Mouse (Mus musculus) adrenal gland (tissue): Measurements from ENCODE around the gene Cox8b.
"Not testable (repeated sequence)": the region's sequence is repeated elsewhere in the genome, so short reads cannot be mapped to it uniquely, and the experiment has no call there.

ENCODE experiments used
- intact Hi-C: fragments of 180-260 bp; cut with DNase I; formaldehyde crosslinking; loops from one replicate; pipeline ENCODE4 v1.15.1; 2025

Gene Cox8b

DNA sequence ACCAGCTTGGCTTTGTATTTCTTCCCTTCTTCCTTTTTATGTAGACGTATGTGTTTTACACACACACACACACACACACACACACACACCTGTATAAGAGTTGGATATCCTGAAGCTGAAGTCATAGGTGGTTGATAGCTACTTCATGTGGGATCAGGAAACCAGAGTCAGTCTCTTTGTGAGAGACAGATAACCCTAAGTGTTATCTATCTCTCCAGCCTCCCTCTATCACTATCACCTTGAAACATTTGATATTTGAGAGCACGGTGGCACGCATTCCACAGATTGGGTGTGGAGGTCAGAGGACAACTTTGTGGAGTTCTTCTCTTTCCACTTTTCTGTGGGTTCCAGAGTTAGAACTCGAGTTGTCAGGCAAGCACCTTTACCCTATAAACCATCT is 19.7 kb upstream of the Cox8b start:
- intact Hi-C loops: no loop called here

DNA sequence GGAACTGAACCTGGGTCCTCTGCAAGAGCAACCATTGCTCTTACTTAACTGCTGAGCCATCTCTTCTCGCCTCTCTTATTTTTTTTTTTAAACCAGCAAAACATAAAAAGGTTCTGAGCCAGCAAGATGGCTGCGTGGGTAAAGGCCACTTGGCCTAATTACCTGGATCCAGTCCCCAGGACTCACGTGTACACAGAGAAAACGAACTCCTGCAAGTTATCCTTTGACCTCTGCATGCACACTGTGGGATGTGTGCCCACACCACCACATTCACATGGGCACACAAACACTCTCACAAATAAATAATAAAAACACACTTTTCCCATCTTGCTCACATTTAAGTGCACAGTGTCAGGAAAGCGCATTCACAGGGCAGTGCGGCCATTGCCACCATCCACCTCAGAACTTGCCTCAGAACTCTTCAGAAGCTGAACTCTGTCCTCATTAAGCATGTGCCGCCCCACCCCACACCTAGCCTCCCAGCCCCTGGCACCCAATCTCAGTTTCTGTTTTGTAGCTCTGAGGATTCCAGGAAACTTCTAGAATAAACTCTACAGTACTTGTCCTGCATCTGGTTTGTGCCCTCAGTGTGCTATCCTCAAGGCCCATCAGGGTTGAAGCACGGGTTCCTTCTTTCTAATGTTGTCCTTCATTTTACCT is 13.9 kb upstream of the Cox8b start:
- intact Hi-C loops: no loop called here

DNA sequence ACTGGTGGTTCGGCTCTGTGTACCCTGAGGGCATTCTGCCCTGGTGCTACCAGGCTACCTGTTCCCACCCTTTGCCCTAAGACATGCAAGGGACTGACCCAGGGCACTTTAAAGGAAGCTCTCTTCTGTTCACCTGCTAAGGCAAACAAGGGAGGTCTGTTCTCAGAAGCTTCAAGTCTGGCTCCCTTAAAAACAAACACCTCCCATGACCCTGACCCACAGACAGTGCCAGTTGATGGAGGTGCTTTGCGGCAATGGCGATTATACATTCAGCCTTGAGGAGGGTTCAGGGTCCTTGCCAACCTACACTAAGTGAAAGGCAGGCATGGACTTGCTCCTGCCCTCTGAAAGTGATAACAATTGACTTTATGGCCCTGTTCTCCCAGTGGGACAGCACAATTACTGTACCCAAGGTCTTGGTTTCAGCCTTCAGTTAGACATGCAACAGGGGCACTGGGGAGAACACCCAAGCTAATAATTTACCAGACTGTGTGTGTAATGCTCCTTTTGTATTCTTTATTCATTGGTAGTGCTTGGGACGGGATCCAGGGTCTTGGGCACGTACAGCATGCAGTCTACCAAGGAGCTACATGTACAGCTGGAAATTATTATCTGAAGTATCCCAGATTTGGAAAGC is 12.7 kb upstream of the Cox8b start:
- intact Hi-C loops: no loop called here

DNA sequence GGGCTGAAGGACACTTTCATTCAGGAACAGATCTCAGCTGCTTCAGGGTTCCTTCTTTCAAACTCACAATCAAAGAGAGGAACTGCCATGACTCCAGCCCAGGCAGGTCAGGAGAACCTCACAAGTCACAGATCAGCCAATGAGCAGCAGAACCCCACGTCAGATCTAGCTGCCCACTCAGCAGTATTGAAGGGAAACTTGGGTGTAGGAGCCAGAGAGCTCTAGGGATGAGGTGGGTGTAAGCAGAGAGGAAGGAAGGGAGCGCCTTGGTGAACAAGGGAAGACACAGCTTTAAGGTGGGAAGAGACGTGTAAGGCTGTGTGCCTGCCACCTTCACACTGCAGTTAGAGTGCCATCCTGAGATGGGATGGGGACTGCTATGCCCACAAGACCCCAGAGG is 12.0 kb upstream of the Cox8b start:
- intact Hi-C loops: no loop called here

DNA sequence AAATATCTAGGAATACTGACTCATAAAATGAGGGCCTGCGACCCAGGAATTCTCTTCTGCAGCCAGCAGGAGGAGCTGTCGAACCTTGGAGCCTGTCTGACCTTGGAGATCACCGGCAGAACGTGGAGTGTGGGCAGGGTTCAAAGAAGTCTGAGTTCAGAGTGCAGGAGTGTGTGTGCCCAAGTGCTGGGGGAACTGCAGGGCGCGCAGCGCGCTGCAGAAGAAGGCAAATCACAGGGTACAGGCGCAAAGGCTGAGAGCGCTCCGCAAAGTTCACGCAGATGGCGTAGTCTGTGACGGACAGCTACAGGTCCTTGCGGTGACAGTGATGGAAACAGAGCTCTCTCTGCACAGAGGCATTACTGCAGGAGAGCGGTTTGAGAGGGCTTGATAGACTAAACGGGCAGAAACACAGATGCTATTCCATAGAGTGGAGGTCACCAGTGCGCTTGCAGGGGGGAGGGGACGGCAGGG is 8.4 kb upstream of the Cox8b start:
- intact Hi-C loops: loop anchor here (1.0 to 5.0 kb wide), 4 partner anchors 34 to 164 kb away; partner anchors contain the start of gene Pgghg

DNA sequence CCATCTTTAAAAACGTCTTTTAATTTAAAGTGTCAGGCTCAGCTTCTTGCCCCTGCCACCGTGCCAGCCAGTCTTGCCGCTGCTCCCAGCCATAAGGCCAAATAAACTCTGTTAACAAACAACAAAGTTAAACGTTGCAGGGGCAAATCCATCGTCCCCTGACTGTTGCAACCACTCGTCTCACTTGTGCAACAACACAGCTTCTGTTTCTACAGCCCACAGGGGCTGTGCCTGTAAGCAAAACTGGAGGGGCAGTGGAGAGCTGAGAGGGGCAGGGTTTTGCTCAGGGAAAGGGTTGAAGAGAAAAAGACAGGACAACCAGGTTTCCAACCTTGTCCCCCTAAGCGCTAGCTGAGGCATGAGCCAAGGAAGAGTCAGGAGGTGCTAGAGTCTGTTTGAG is 7.9 kb upstream of the Cox8b start:
- intact Hi-C loops: loop anchor here (5.0 kb wide), 3 partner anchors 34 to 164 kb away; partner anchors contain the start of gene Pgghg

DNA sequence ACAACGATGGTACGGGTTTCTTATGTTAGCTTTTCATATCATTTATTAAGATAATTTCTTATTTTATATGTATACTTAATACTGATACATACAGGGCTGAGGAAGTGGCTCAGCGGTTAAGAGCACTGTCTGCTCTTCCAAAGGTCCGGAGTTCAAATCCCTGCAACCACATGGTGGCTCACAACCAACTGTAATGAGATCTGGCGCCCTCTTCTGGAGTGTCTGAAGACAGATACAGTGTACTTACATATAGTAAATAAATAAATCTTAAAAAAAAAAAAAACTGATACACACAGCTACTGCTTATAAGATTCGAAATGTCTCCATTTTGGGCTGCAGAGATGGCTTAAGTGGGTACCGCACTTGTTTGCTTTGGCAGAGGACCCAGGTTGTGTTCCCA is 7.5 kb upstream of the Cox8b start:
- intact Hi-C loops: loop anchor here (5.0 kb wide), 3 partner anchors 35 to 165 kb away; partner anchors contain the start of gene Pgghg

DNA sequence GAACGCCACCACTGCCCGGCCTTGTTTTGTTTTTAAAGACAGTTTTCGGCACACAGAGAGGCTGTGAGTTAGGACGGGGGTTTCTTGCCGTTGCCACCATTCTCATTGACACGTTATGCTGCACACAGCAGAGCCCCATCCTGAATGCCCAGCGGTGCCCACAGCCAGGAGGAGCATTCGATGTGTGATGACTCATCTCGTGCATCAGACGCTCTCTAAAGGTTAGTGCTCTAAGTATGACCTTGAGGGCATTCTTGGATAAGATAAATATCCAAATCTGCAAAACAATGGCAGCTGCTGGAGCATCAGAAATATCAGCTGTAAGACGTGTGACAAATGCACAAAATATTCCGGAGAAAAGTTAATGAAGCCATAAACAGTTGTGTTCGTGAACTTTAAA is 6.9 kb upstream of the Cox8b start:
- intact Hi-C loops: loop anchor here (5.0 kb wide), 3 partner anchors 35 to 165 kb away; partner anchors contain the start of gene Pgghg

DNA sequence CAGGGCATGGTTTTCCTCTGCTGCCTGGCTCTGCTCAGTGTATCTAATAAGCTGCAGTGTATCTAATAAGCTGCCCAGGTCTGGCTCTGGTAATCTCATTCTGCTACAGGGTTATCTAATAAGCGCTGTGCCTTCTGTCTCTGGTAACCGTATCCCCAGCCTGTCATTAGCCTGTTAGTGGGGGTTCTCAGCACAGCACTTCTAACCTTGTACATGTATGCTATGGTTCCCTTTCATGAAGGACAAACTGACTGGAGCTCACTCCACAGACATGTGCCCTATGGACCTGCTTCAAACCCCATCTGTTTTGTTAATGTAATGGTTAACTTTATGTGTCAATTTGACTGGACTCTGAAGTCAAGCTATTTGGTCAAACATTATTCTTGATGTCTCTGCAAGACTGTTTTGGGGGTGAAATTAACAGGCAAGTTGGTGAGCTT is 5.4 kb upstream of the Cox8b start:
- intact Hi-C loops: loop anchor here (5.0 kb wide), 3 partner anchors 37 to 167 kb away; partner anchors contain the start of gene Pgghg

DNA sequence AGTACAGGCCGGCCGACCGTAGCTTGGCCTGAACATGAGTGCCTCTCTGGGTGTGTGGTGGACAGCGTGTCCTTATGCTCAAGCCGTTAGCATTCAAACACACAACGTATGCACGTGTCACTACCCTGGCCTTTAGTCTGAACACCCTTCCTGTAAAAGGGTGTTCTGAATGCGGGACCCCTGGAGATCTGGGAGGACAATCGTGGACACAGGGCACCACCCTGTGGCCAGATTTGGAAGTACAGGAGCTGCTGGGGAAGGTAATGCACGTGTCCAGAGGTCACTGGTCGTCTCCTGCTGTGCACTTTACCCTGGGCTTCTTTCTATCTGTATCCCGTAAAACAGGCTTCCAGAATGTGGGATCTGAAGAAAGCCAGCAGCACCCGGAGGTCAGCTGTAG is 3.0 kb upstream of the Cox8b start:
- intact Hi-C loops: loop anchor here (1.0 kb wide), 1 partner anchor 59 kb away; no protein-coding TSS in a partner anchor

DNA sequence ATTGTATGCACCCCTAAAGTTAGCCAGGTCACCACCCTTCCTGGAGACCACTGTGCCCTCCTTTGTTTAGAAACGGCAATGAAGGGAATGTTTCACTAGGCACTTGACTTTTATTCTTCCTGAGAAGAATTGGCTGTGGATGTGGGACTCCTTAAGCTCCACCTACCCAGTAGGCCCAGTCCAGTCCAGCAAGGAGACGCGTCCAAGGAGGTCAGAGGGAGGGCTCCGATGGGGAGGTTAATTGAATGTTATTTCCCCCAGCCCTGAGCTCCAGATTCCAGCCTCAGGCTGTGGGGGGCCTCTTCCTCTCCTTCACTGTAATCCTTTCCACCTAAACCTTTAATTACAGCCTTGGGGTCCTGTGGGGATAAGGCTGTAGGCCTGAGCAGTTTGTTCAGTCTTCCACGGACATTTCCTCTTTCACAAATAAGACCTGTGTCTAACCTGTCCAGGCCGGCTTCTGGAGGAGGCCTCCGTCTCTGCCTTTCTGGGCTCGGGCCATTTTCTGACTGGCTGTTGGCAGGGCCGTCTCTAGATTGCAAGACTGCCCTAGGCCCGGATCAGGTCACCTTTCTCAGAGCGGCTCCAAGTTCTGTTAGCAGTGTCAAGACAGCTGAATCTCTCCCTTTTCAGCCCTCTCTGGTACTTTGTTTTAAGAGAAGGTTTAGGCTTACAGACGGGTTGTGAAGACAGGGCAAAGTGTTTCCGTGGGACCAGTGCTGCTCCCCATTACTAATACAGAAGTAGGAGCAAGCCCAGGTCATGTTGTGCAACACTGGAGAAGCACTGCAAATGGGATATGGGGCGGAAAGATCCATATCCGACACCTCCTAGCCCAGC is 2.0 kb upstream of the Cox8b start:
- intact Hi-C loops: no loop called here

DNA sequence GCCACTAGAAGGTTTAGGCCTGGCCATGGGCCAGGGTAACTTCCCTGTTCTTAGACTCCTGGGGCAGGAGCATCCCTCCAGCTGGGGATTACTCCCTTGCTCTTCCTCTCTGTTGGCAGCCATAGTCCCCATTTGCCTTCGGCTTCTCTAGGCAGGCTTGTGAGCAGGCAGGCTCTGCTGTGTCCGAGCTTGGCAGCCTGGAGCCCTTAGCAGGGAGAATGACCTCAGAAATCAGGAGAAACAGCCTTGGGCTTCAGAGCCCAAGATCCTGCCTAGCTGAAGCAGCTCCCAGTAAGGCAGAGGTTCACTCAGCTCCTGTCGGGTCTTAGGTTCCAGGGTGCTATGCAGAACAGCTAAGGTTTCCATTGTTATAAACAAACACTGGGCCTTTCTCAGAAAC is 1.1 kb downstream of the Cox8b start:
- intact Hi-C loops: no loop called here

DNA sequence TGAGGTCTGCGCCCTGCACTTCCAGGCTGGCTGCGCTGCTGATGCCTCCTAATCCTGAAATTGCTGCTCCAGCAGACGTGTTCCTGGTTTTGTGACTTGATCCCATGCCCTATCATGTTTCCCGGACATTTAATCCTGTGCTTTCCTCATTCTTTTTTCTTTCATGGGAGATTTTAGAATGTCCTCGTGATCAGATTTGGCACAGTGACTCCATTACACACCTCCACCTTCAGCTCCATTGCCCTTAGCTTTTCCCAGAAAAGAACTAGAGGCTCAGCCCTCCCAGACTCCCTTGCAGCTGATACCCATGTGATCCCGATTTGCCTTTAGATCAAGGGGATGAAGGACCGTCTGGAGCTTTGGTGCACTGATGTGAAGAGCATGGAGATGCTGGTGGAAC is 2.4 kb downstream of the Cox8b start:
- intact Hi-C loops: no loop called here

DNA sequence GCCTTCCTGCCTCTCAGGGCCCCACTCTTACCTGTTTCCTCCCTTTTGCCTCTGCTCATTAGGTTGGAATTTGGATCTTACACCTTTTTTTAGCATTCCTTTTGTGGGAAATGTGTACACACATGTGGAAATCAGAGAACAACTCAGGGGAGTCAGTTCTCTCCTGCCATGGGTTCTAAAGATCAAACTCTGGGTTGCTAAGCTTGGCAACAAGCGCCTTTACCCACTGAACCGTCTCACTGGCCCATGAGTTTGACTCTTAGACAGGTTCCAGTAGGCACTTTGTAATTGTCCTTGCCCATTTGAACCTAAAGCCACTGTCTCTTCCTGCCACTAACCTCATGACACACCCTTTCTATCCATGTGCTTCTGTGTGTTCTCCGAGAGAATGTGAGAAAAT is 5.6 kb downstream of the Cox8b start:
- intact Hi-C loops: no loop called here

DNA sequence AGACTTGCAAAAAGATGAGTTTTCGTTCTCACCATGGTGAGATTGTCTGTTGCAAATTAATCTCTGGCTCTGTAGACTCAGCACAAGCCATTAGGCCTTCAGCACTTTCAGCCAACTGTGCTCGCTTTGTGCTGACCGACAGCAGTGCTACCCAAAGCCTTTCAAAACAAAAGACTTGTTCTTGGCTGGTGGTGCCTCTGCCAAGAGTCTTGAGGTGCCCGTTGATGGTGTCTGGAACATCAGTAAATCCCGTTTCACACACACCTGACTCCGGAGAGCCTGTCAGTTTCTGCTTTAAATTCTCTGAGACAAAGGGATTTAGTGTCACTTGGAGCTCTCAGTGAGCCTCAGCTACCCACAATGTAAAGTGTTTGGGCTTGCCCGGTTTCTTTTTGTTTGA is 6.2 kb downstream of the Cox8b start:
- intact Hi-C loops: no loop called here

DNA sequence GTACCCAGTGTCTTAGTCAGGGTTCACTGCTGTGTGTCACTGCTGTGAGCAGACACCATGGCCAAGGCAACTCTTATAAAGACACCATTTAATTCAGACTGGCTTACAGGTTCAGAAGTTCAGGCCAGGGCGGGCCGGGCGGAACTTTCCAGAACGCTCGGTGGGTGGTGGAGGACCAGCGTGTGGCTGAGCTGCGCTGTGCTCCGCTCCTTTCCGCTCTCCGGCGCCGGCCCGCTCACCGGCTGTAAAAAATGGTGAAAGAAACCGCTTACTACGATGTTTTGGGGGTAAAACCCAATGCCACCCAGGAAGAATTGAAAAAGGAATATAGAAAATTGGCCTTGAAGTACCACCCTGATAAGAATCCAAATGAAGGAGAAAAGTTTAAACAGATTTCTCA is 9.6 kb downstream of the Cox8b start:
- intact Hi-C loops: not testable (repeated sequence)

DNA sequence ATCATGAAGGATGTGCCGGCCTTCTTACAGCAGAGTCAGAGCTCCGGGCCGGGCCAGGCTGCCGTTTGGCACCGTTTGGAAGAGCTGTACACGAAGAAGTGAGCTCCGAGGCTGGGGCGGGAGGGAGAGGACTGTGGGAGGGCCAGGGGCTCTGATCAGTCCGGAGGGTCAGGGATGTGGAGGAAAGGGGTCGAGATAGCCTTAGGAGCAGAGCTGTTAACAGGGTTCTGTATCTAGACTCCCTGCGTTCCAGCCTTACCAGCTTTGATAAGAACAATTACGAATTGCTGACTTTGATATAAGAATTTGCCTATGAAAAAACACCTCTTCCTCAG is 17.8 kb downstream of the Cox8b start:
- intact Hi-C loops: no loop called here

DNA sequence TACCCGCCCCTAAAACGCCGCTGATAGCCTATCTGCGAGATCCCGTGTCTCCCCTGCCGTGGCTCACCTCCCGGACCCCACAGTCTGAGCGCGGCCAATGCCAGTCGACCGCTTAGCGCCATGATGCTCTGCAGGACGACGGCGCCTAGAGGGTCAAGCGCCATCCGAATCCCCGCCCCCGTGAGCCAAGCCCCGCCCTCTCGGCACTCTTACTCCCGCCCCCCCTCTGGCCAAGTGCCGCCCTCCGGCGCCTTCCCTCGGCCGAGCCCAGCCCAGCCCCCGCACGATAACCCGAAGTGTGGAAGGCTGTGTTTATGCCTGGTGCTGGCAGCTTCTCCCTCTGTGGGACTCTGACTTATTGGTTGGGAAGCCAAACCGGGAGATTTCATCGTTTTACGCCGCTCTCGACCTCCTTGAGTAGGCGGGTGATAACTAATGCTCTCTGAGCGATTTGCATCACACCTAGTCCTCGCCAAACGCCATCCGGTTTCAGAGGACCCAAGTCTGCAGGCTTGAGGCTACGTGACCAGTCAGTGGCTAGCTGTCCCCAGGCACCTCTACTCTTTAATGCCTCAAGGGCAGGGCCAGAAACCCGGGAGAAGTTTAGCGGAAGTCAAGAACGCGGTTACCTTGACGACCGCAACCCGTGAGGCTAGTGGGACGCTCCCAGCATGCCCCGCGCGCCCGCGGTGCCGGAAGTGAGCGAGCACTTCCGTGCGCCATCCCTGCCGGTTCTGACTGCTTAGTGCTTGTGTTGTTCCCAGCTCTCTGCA is 18.4 kb downstream of the Cox8b start, which contains the start of the genes Psmd13 and Sirt3:
Psmd13 (plus strand) TSS at position 273 of the 773 bp plus-strand sequence.
Sirt3 (minus strand) TSS at position 614 of the 773 bp plus-strand sequence.
- intact Hi-C loops: no loop called here

DNA sequence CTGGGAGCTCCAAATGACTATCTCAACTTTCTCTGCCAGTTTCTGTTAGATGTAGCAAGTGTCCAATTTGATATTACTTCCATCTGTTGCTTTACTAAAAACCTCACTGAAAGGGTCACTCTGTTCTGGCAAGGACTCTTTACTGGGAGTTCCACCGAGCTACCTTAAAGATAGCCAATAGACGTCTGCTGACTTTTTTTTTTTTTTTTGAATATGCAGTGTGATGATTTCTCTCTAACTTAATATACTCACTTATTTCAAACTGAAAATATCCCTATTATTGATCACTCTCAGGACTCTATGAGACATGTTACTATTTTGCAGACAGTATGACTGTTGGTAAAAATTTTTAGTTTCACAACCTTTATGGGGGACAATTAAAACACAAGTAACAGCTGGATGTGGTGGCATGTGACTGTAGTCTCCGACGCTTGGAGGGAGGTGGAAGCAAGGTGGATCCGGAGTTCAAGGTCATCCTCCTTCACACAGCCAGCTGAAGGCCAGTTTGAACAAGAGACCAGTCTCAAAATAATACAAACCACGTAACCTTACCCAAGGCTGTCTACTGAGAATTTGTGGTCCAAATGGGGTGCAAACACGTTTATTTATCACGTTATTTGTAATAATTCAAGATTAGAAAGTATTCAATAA is 19.3 kb downstream of the Cox8b start:
- intact Hi-C loops: no loop called here

DNA sequence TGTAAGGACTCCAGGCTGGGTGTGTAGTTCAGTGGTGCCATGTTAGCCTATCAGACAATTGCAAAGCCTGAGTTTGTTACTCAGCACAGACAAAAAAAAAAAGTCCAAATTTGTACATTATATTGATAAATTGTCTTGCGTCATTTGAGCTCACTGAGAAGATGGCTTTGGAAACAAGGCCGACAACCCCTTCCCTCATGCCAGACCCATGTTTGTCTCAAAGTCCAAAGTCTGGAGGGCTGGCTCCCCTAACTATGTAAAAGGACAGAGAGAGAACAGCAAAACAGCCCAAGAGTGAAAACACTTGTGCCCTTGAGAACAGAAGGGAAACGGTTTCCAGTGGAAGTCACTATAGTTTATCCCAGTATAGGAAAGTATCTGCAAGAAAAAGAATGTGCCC is 19.8 kb downstream of the Cox8b start:
- intact Hi-C loops: no loop called here
